Mouse (Mus musculus) thymus, adult 18-20 months (tissue): ENCODE data around the gene AC141477.1.

ENCODE experiments used
- DNase-seq, 2 experiments: peaks; one replicate each; pipeline ENCODE4 v3.0.0; 2022; ENCODE audit warnings: mixed read lengths in 2 of 2

Gene AC141477.1

GRCm38 (mm10) chr10:76408520-76408919 is 31.7 kb downstream of the AC141477.1 start:
- DNase-seq: no peak

- no peak for DNase-seq
Observed at GRCm38 (mm10) chr10:76392596-76392995, 47.6 kb downstream of the AC141477.1 start.

- DNase-seq: no peak
Observed at GRCm38 (mm10) chr10:76391786-76392185, 48.5 kb downstream of the AC141477.1 start.

- DNase-seq: no peak
Observed at GRCm38 (mm10) chr10:76391166-76391565, 49.1 kb downstream of the AC141477.1 start.
